Mouse (Mus musculus): Measurements from ENCODE around the gene Ccdc136. TPM values are rescaled to one million over a fixed set of nuclear protein-coding genes. Genes with fewer than 3 reads are reported as not detected.
"Not testable (repeated sequence)": the region's sequence is repeated elsewhere in the genome, so short reads cannot be mapped to it uniquely, and the experiment has no call there.

Ccdc136 gene
- total RNA-seq (2014; rRNA removed; ENCODE audit: low replicate concordance) (14.9 and 15.7 TPM in 2 replicates), polyA plus RNA-seq (2015; fragmentation: Nextera tagmentation; extraction: Ambion mirVana) (10.6 and 14.3 TPM in 2 replicates)

DNA sequence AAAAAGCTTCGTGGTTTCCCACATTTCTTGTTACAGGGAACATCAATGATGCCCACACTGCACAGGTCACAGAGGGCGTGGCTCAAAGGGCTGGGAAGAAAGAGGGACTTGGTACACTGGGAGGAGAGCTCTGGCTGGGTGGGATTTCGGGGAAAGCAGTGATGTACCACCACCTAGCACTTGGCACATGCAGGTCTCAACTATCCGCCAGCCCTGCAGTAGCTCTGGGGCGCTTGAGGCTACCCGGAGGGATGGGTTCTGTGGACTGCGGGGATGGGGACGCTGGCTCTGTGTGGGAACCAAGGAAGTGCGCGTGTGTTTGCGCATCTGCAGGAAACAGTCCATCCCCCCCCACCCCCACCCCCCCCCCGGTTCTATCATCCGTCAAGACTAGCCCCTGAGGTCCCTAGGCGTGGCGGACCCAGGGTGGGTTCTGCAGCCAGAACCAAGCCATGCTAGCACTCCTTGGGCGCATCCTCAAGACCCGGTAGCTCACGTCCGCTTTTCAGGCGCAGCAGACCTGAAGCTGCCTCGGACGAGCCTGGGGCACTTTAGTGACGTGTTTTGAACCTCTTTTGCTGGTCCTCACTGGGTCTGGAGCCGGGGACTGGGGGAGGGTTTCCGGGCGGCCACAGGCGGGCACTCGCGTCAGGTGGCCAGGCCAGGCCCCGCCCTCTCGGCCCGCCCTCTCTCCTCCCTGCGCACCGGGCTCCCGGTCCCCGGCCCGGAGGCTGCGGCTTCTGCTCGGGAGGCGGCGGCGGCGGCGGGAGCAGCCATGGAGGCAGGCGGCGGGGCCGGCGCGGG lies at the start of gene Ccdc136:
TSS of gene Ccdc136 (plus strand) at position 400 of the 804 bp plus-strand sequence.
- H3K4me2 ChIP-seq (ENCODE audit: low read depth, low read length) = peak within 1 kb of the TSS; percentile 76
- peak within 1 kb of the TSS; percentile 18; the same call in 1 of the 2 replicates for H3K27ac ChIP-seq (ENCODE audit: low read depth)
- H3K4me1 ChIP-seq (ENCODE audit: control insufficient read depth, insufficient read depth) = peaks cover 4% of the 10 kb centered on the region
- H3K4me3 ChIP-seq (ENCODE audit: low read depth, low read length) = peak within 1 kb of the TSS; percentile 66
- DNase-seq (ENCODE audit: low spot score) (peak; percentile 49), ATAC-seq (ENCODE audit: insufficient read depth, low read depth) (peak; percentile 89)
- TF ChIP-seq CTCF (IDR thresholded peaks at IDR 0.05; ENCODE audit: low read depth) = no peak
- TF ChIP-seq EP300 (IDR thresholded peaks at IDR 0.05; ENCODE audit: low read depth) = no peak
- H3K27me3 ChIP-seq (ENCODE audit: control insufficient read depth, insufficient read depth, low read length) = 0 out of 2 replicates have a peak, but pooled peaks cover 8% of the 10 kb centered on the region
- 1% methylated on average over 44 of the region's 49 CpGs for WGBS
- H3K9ac ChIP-seq (replicated peaks; ENCODE audit: low read depth, low read length) = peak within 1 kb of the TSS; percentile 45; the same call in 1 of the 2 replicates
- H3K9me3 ChIP-seq (replicated peaks; ENCODE audit: control insufficient read depth, low read length) = no peaks in the 10 kb centered on the region
- H3K36me3 ChIP-seq (replicated peaks; ENCODE audit: control insufficient read depth, insufficient read depth, low read length) = no peaks in the 10 kb centered on the region

DNA sequence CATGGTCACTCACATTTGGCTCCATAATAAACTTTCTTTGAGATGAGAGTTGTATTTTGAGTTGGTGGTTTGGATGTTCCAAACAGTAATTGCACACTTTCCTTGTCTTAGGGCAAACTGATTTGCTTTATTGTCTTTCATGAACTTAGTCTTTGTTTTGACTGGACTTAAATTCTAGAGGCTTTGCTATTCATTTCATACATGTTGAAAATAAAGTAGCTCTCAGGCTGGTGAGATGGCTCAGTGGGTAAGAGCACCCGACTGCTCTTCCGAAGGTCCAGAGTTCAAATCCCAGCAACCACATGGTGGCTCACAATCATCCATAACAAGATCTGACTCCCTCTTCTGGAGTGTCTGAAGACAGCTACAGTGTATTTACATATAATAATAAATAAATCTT lies 49.6 kb upstream of the Ccdc136 start:
- not testable (repeated sequence) for DNase-seq (ENCODE audit: low spot score)
- WGBS = 97% methylated on average over 2 of the region's 2 CpGs

DNA sequence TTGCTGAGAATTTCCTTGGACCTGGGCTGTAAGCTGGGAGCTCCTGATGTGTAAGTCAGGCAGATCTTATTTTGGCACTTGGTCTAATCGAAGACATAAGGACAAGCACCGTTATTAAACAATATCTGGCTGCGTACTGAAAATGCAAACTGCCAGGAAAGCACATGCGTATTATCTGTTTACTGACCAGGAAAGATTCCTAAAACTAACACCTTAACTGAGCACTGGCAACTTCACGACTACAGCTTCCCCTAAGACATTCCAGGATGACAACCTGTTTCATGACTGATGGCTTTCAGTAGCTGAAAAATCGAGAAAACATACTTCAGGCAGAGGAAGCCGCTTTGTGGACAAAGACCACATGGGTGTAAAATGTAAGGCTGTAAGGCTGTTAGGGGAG lies 48.9 kb upstream of the Ccdc136 start:
- Histone ChIP-seq H3K4me1 (ENCODE audit: control insufficient read depth, insufficient read depth) (peaks cover 20% of the 10 kb centered on the region), H3K9me3 (replicated peaks; ENCODE audit: control insufficient read depth, low read length) (no peaks in the 10 kb centered on the region), H3K4me2 (ENCODE audit: low read depth, low read length) (peak overlapping the region; percentile 60), H3K9ac (replicated peaks; ENCODE audit: low read depth, low read length) (peak overlapping the region; percentile 70), H3K4me3 (ENCODE audit: low read depth, low read length) (peak overlapping the region; percentile 94), H3K27ac (ENCODE audit: low read depth) (peak overlapping the region; percentile 94), H3K27me3 (ENCODE audit: control insufficient read depth, insufficient read depth, low read length) (no peaks in the 10 kb centered on the region), H3K36me3 (replicated peaks; ENCODE audit: control insufficient read depth, insufficient read depth, low read length) (no peaks in the 10 kb centered on the region)
- TF ChIP-seq EP300 (IDR thresholded peaks at IDR 0.05; ENCODE audit: low read depth) (no peak), CTCF (IDR thresholded peaks at IDR 0.05; ENCODE audit: low read depth) (no peak)
- 33% methylated on average over 7 of the region's 7 CpGs for WGBS
- ATAC-seq (ENCODE audit: insufficient read depth, low read depth) = no peak
- no peak for DNase-seq (ENCODE audit: low spot score)

More for the DNA sequence above, 49.6 kb upstream of the Ccdc136 start:
- H3K36me3 ChIP-seq (replicated peaks; ENCODE audit: control insufficient read depth, insufficient read depth, low read length); H3K4me2 ChIP-seq (ENCODE audit: low read depth, low read length); H3K27ac ChIP-seq (ENCODE audit: low read depth); H3K9ac ChIP-seq (replicated peaks; ENCODE audit: low read depth, low read length); ATAC-seq (ENCODE audit: insufficient read depth, low read depth); H3K4me3 ChIP-seq (ENCODE audit: low read depth, low read length); H3K9me3 ChIP-seq (replicated peaks; ENCODE audit: control insufficient read depth, low read length); H3K27me3 ChIP-seq (ENCODE audit: control insufficient read depth, insufficient read depth, low read length): not testable (repeated sequence)
- peaks cover 16% of the 10 kb centered on the region for H3K4me1 ChIP-seq (ENCODE audit: control insufficient read depth, insufficient read depth)

DNA sequence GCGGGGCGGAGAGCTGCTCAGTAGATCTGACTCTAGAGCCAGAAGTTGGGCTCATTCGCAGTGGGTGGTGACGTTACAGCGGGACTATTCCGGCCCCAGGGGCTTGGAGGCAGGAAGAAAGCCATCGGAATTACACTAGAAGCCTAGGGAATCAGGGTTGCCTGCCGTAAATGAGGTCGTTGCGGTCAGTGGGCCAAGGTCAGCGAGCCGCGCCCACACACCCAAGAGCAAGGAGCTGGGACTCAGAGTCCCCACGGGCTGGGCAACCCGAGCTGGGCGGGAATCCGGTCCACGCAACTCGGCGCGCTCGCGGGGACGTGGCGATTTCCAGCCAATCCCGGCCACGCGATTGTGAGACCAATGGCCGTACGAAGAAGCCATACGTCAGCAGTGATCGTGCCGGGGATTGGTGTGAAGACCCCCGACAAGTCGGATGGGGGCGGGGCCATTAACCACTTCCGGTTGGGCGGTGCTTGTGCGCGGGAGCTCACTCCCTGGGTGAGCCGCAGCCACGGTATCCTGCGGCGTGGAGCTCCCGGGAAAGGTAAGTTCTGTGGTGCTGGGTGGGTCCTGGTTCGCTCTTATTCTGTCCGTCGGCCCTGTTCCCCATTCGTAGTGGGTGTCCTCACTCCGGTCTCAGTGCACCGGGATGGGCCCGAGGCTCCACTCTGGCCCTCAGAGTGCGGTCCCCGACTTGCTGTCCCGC lies 48.3 kb upstream of the Ccdc136 start, which contains the start of gene Calu:
TSS of gene Calu (plus strand) at position 405 of the 706 bp plus-strand sequence.
- Histone ChIP-seq H3K4me1 (ENCODE audit: control insufficient read depth, insufficient read depth) (peaks cover 26% of the 10 kb centered on the region), H3K36me3 (replicated peaks; ENCODE audit: control insufficient read depth, insufficient read depth, low read length) (no peaks in the 10 kb centered on the region), H3K9me3 (replicated peaks; ENCODE audit: control insufficient read depth, low read length) (no peaks in the 10 kb centered on the region), H3K4me2 (ENCODE audit: low read depth, low read length) (peak within 1 kb of the TSS; percentile 63), H3K27ac (ENCODE audit: low read depth) (peak within 1 kb of the TSS; percentile 95), H3K9ac (replicated peaks; ENCODE audit: low read depth, low read length) (peak within 1 kb of the TSS; percentile 95), H3K4me3 (ENCODE audit: low read depth, low read length) (peak within 1 kb of the TSS; percentile 94), H3K27me3 (ENCODE audit: control insufficient read depth, insufficient read depth, low read length) (no peaks in the 10 kb centered on the region)
- ATAC-seq (ENCODE audit: insufficient read depth, low read depth) (peak; percentile 99), DNase-seq (ENCODE audit: low spot score) (peak; percentile 98)
- WGBS = under 1% methylated on average over 54 of the region's 55 CpGs
- TF ChIP-seq CTCF (IDR thresholded peaks at IDR 0.05; ENCODE audit: low read depth) (no peak), EP300 (IDR thresholded peaks at IDR 0.05; ENCODE audit: low read depth) (peak; percentile 71; the same call in 1 of the 2 replicates)

DNA sequence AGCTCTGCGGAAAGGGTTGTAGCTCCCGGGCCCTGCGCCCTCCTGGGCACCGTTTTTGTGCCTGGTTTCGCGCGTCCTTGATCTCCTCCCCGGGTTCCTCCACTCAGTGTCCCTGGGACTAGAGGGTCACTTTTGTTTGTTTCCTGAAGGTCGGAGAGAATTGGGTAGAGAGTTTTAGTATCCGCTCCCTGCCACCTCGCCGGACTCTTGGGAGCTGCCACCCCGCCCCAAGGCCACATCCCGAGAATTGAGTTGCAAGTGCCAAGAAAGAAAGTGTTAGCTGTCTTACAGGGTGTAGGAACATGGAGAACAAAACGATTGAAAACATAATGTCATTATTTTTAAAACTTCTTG lies 47.8 kb upstream of the Ccdc136 start:
- H3K9ac ChIP-seq (replicated peaks; ENCODE audit: low read depth, low read length) = peak overlapping the region; percentile 95
- DNase-seq (ENCODE audit: low spot score) (peak; percentile 32), ATAC-seq (ENCODE audit: insufficient read depth, low read depth) (peak; percentile 1; the same call in 1 of the 2 replicates)
- H3K27me3 ChIP-seq (ENCODE audit: control insufficient read depth, insufficient read depth, low read length) = no peaks in the 10 kb centered on the region
- H3K27ac ChIP-seq (ENCODE audit: low read depth) = peak overlapping the region; percentile 95
- TF ChIP-seq EP300 (IDR thresholded peaks at IDR 0.05; ENCODE audit: low read depth) (0 out of 2 replicates have a peak, but pooled peaks have one; percentile 67), CTCF (IDR thresholded peaks at IDR 0.05; ENCODE audit: low read depth) (no peak)
- peaks cover 31% of the 10 kb centered on the region for H3K4me1 ChIP-seq (ENCODE audit: control insufficient read depth, insufficient read depth)
- peak overlapping the region; percentile 63 for H3K4me2 ChIP-seq (ENCODE audit: low read depth, low read length)
- H3K4me3 ChIP-seq (ENCODE audit: low read depth, low read length) = peak overlapping the region; percentile 94
- H3K36me3 ChIP-seq (replicated peaks; ENCODE audit: control insufficient read depth, insufficient read depth, low read length) = no peaks in the 10 kb centered on the region
- WGBS = 0% methylated on average over 15 of the region's 15 CpGs
- H3K9me3 ChIP-seq (replicated peaks; ENCODE audit: control insufficient read depth, low read length) = no peaks in the 10 kb centered on the region
